Mouse (Mus musculus) heart, adult 8-10 months (tissue): ENCODE results near the gene Lyar. TPM values are rescaled to one million over a fixed set of nuclear protein-coding genes. Genes with fewer than 3 reads are reported as not detected.
A peak's percentile ranks its signal among the peaks of the same experiment; 100 is the strongest.

Experiments used
- DNase-seq: peaks from one replicate; pipeline ENCODE4 v3.0.0; 2022; ENCODE audit warnings: low spot score
- total RNA-seq, 4 experiments: library from RNA; stranded (reverse); gene quantifications; 2 replicates each; pipeline ENCODE4 v1.2.4; 2022

Lyar gene
- total RNA-seq, 4 experiments from 2014 or later = 16.0 to 20.0 (median 18.9) TPM

- DNase-seq = no peak
These were observed 35.4 kb downstream of the Lyar start for GRCm38 (mm10) chr5:38255644-38256043.

- DNase-seq = no peak
These were observed 36.3 kb downstream of the Lyar start for GRCm38 (mm10) chr5:38256551-38256950.

DNA sequence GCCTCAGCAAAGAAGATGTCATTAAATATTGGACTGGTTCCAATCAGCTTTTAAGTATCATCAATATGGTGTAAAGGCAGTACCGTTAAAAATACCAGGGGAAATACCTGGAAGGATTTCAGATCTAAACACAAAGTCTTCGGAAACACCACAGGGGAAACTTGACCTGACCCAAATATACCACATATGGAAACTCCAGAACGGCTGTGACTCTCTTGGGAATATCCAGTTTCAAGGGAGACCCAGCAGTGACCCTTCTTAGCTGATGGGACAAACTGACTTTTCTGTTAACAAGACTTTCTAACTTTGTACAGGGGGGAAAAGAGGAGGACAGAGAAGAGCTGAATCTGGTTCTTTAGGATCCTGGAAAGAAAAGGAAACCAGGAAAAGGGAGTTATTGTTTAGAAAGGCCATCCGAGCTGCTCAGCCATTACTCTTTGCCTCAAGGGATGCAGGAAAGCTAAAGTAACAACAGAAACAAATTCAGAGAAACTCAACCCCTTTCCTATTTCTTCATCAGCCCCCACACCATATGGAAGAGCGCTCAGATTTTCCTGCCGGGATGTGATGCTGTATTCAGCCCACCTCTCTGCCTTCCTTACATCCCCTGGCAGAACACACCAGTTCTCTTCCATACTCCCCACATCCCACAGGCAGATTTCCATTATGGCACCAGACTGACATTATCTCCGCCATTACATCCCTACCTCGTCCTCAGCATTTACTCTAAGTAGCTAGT, 37.9 kb downstream of the Lyar start:
- no peak for DNase-seq

DNA sequence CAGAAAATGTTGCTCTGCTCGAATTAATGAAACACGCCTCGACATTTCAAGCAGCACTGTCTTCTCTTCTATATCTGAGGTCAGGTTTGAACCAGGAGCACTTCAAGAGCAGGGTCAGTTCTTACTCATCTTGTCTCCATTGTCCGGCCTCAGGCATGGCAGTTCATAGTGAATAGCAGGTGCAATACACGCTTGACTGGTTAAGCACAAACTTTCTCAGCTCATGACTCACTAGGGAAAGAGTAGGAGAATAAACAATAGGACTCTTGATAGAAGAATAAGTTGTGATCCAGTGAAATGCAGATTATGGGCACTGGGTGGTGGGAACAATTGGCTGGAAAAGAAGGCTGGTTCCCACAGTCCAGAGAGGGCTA, 38.5 kb downstream of the Lyar start:
- DNase-seq = no peak

DNA sequence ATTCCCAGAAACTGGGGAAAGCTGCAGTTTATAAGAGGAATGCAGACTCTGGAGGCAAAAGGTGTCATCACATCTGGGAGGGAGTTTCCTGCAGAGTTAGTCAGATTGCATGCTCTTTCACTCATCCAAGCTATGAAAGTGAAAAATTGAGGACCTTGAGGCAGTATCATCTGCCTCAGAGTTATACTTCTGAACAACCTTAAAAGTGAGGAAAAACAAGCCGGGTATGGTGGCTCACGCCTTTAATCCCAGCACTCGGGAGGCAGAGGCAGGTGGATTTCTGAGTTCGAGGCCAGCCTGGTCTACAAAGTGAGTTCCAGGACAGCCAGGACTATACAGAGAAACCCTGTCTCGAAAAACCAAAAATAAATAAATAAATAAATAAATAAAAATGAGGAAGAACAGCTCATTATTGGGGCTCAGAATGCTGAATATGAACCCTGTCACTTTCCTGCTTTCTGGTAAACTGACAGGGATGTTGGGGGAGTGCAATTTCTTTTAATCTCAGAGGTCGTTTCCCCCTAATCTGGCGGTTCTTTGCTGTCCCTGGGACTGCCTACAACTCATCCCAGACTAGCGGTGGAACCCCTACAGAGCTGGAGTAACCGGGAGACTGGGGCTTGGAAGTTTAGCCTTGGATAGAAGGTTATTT, 39.3 kb downstream of the Lyar start:
- DNase-seq = no peak

GRCm38 (mm10) chr5:38260107-38260682, 39.9 kb downstream of the Lyar start, which contains the start of gene Tmem128:
TSS of gene Tmem128 (plus strand) at chr5:38260185.
- DNase-seq = peak; percentile 48

GRCm38 (mm10) chr5:38270942-38271341, 50.7 kb downstream of the Lyar start:
- DNase-seq = no peak

- no peak for DNase-seq
These were observed 53.6 kb downstream of the Lyar start for GRCm38 (mm10) chr5:38273831-38274230.

- no peak for DNase-seq
These were observed 55.5 kb downstream of the Lyar start, which contains the start of gene Otop1 for GRCm38 (mm10) chr5:38275771-38276170. TSS of gene Otop1 (plus strand) at chr5:38275972.

DNA sequence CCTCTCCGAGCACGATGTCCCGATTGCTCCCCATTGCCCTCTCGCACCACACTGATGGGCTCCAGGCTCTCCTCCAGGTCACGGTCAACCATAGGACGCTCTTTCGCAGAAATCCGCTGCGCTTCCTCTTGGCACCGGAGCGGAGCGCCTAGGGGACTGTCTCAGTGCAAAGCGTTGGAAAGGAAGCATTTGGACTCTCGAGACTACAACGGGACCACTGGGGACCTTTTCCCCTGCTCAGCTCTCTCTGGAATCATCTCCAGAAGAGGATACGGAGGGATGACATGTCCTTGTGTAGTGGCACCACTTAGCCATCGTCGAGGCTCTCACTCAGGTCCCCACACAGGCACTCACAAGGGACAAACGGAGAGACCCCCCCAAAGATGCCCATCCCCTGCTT, 56.2 kb downstream of the Lyar start:
- no peak for DNase-seq

GRCm38 (mm10) chr5:38277098-38277866, 57.0 kb downstream of the Lyar start:
- no peak for DNase-seq

- no peak for DNase-seq
These were observed 57.8 kb downstream of the Lyar start for GRCm38 (mm10) chr5:38277936-38278600.

- DNase-seq = no peak
These were observed 59.8 kb downstream of the Lyar start for GRCm38 (mm10) chr5:38280075-38280474.

Other genes starting within 250 kb of the Lyar start
- 10 to 100 TPM; 14.1 to 17.5 (median 14.4) TPM for gene Stx18, start 181.7 kb upstream of the Lyar start, total RNA-seq
- 1 to 10 TPM; 7.0 to 9.4 (median 8.0) TPM for gene Nsg1, start 60.6 kb upstream of the Lyar start, total RNA-seq
- 1 to 10 TPM; 2.7 to 4.8 (median 3.1) TPM for gene Zbtb49, start within 50 bp of the Lyar start, total RNA-seq
- gene Tmem128, start 39.7 kb downstream of the Lyar start, total RNA-seq = 10 to 100 TPM in 3 of 4 experiments, 1 to 10 TPM in 1; 9.5 to 12.0 (median 11.6) TPM
- under 1 TPM; 0.12 to 0.28 (median 0.18) TPM for gene Otop1, start 55.5 kb downstream of the Lyar start, total RNA-seq
- gene Drd5, start 98.9 kb downstream of the Lyar start, total RNA-seq = not detected